Mouse (Mus musculus): ENCODE results near the gene Slc35a3. TPM values are rescaled to one million over a fixed set of nuclear protein-coding genes. Genes with fewer than 3 reads are reported as not detected.

Slc35a3 gene
- polyA plus RNA-seq, 1 experiment = 17.1 TPM

- no peak for DNase-seq (ENCODE audit: low spot score)
Measured at GRCm38 (mm10) chr3:116640024-116640423, 72.6 kb downstream of the Slc35a3 start.

- DNase-seq (ENCODE audit: low spot score) = no peak
Measured at GRCm38 (mm10) chr3:116638572-116638971, 74.1 kb downstream of the Slc35a3 start.

GRCm38 (mm10) chr3:116637693-116638476, 74.7 kb downstream of the Slc35a3 start:
- DNase-seq (ENCODE audit: low spot score) = no peak

- DNase-seq (ENCODE audit: low spot score) = no peak
Measured at GRCm38 (mm10) chr3:116635799-116636198, 76.8 kb downstream of the Slc35a3 start.

GRCm38 (mm10) chr3:116634853-116635252, 77.8 kb downstream of the Slc35a3 start:
- no peak for DNase-seq (ENCODE audit: low spot score)

GRCm38 (mm10) chr3:116634091-116634490, 78.5 kb downstream of the Slc35a3 start:
- no peak for DNase-seq (ENCODE audit: low spot score)

GRCm38 (mm10) chr3:116632971-116633370, 79.7 kb downstream of the Slc35a3 start:
- DNase-seq (ENCODE audit: low spot score) = no peak

- no peak for DNase-seq (ENCODE audit: low spot score)
Measured at GRCm38 (mm10) chr3:116631459-116631858, 81.2 kb downstream of the Slc35a3 start.

GRCm38 (mm10) chr3:116622641-116623040, 90.0 kb downstream of the Slc35a3 start:
- no peak for DNase-seq (ENCODE audit: low spot score)

GRCm38 (mm10) chr3:116620636-116621370, 91.8 kb downstream of the Slc35a3 start:
- DNase-seq (ENCODE audit: low spot score) = no peak

Other genes starting within 250 kb of the Slc35a3 start
- gene Rtca, start 204.6 kb downstream of the Slc35a3 start, polyA plus RNA-seq (2012; rRNA removed) = 40.4 and 42.2 TPM in 2 replicates
- 21.2 and 22.7 TPM in 2 replicates for gene Dbt, start 199.8 kb downstream of the Slc35a3 start, polyA plus RNA-seq (2012; rRNA removed)
- 0.32 and 0.50 TPM in 2 replicates for gene Lrrc39, start 149.9 kb downstream of the Slc35a3 start, polyA plus RNA-seq (2012; rRNA removed)
- gene Sass6, start 117.8 kb downstream of the Slc35a3 start, polyA plus RNA-seq (2012; rRNA removed) = 3.2 and 3.9 TPM in 2 replicates
- gene Trmt13, start 98.2 kb downstream of the Slc35a3 start, polyA plus RNA-seq (2012; rRNA removed) = 23.2 and 23.3 TPM in 2 replicates
- 40.3 and 49.0 TPM in 2 replicates for gene Mfsd14a, start 50.2 kb downstream of the Slc35a3 start, polyA plus RNA-seq (2012; rRNA removed)
- gene Gm43191, start 31.6 kb downstream of the Slc35a3 start, polyA plus RNA-seq (2012; rRNA removed) = not detected in 2 replicates
- gene Agl, start 95.3 kb upstream of the Slc35a3 start, polyA plus RNA-seq (2012; rRNA removed) = 17.3 and 27.2 TPM in 2 replicates
- gene Frrs1, start 146.6 kb upstream of the Slc35a3 start, polyA plus RNA-seq (2012; rRNA removed) = 14.6 and 15.3 TPM in 2 replicates